Mouse (Mus musculus) liver, embryonic 11.5 days (tissue): Measurements from ENCODE around the gene Ago4. TPM values are rescaled to one million over a fixed set of nuclear protein-coding genes. Genes with fewer than 3 reads are reported as not detected.

Experiments used
- ATAC-seq: fragments of 200-750 bp; cut with Nextera tagmentation; replicated peaks from 2 replicates; pipeline ENCODE4 v1.8.0; 2017; ENCODE audit warnings: moderate number of reproducible peaks, mild to moderate bottlenecking, moderate TSS enrichment, moderate library complexity; ENCODE audit not compliant: low FRiP score
- DNase-seq: peaks from one replicate; pipeline ENCODE4 v3.0.0-alpha.2; 2017; ENCODE audit warnings: low spot score
- H3K27ac ChIP-seq: fragments of 300-500 bp; sonication (generic); 2 replicates; pipeline ENCODE4 v1.5.1; 2014; ENCODE audit warnings: mild to moderate bottlenecking, low read depth, low read length, control low read depth
- H3K27me3 ChIP-seq: fragments of 300-500 bp; sonication (generic); replicated peaks from 2 replicates; pipeline ENCODE4 v1.6.1; 2014; ENCODE audit warnings: low read length, mixed read lengths; ENCODE audit not compliant: control insufficient read depth, insufficient read depth
- H3K36me3 ChIP-seq: fragments of 300-500 bp; sonication (generic); 2 replicates; pipeline ENCODE4 v1.6.1; 2014; ENCODE audit warnings: mild to moderate bottlenecking, low read length, moderate library complexity, mixed read lengths; ENCODE audit not compliant: control insufficient read depth, insufficient read depth
- H3K4me1 ChIP-seq: fragments of 300-500 bp; sonication (generic); replicated peaks from 2 replicates; pipeline ENCODE4 v1.6.1; 2014; ENCODE audit warnings: low read length, mixed read lengths; ENCODE audit not compliant: control insufficient read depth, insufficient read depth
- H3K4me2 ChIP-seq: fragments of 300-500 bp; sonication (generic); 2 replicates; pipeline ENCODE4 v1.6.1; 2014; ENCODE audit warnings: mild to moderate bottlenecking, control low read depth, moderate library complexity
- H3K4me3 ChIP-seq: fragments of 300-500 bp; sonication (generic); 2 replicates; pipeline ENCODE4 v1.5.1; 2014; ENCODE audit warnings: low read depth, low read length, control low read depth
- H3K9ac ChIP-seq: fragments of 300-500 bp; sonication (generic); 2 replicates; pipeline ENCODE4 v1.6.1; 2014; ENCODE audit warnings: low read depth, low read length, control low read depth
- H3K9me3 ChIP-seq: fragments of 300-500 bp; sonication (generic); 2 replicates; pipeline ENCODE4 v1.6.1; 2016; ENCODE audit warnings: low read length, inconsistent platforms, mixed read lengths; ENCODE audit not compliant: control insufficient read depth
- WGBS: fragments of 180-500 bp; shearing (Covaris S2); extraction: QIAGEN DNeasy Blood & Tissue Kit; methylation state at CpG from one replicate; pipeline ENCODE4 v1.1.7; 2014; 5-methylcytosine and 5-hydroxymethylcytosine counted together
- polyA plus RNA-seq: library from polyadenylated mRNA; unstranded; fragments of >200 nt; fragmentation: Nextera tagmentation; extraction: Ambion mirVana; gene quantifications from 2 replicates; pipeline ENCODE4 v1.2.1, GENCODE M21; 2014

The Ago4 gene
- polyA plus RNA-seq, 1 experiment from 2014 or later = 0.30 TPM

DNA sequence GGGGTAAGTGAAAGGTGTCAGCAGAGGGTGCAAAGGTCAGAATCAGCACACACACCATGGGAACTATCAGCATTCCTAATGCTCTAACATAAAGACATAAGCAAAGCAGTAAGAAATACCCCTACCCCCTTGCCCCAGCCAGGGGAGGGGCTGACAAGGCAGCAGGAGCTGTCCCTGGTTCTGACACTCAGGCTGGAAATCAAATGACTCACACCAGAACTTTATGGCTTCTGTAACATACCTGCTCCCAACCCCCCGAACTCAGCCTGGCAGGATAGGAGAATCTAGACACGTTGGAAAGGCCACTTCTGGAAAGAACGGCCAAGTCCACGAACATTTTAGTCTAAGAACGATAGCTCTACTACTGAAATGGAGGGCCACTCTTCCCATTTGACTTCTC is 60.2 kb downstream of the Ago4 start:
- peaks cover 2% of the 10 kb centered on the region; the same call in 1 of the 2 replicates for H3K4me1 ChIP-seq
- H3K9ac ChIP-seq = no peak overlapping the region
- DNase-seq (peak; percentile 40), ATAC-seq (no peak)
- H3K27ac ChIP-seq = no peak overlapping the region
- no peak overlapping the region for H3K4me2 ChIP-seq
- no peak overlapping the region for H3K4me3 ChIP-seq
- no peaks in the 10 kb centered on the region for H3K36me3 ChIP-seq
- WGBS = 41% methylated on average over 5 of the region's 5 CpGs
- no peaks in the 10 kb centered on the region for H3K9me3 ChIP-seq
- no peaks in the 10 kb centered on the region for H3K27me3 ChIP-seq

DNA sequence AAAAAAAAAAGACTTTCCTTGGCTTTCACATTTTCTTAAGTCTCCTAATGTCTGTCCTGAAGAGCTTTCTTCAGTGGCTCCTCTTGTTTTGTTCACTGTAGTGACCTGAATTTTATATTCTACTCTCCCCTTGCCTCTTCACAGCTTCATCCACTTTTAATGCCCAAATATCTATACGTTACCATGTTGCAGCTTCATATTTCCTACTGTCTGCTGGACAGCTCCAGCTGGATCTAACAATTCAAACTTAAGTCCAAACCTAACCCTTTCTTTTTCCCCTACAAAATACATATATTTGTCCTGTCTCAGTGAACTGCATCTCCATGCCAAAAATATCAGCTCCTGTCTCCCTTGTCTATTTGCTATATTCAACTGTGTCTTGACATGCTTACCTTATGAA is 63.9 kb downstream of the Ago4 start:
- no peak for ATAC-seq

DNA sequence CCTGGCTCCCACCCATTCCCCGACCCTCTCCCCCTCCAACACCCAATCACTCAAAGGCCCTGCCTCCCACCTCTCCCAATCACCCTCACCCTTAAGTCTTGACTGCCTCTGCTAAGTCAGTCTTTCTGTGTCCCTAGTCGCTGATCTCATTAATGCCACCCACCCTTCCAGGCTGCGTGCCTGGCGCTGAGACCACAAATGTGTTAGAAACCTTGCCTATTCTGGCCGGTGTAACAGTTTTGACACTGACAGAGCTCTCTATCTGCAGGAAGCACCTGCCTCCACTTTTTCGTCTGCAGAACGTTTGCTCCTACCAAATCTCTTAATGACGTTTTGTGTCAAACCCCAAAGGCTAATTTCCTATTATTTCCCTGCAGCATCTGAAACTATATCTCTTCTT is 64.3 kb downstream of the Ago4 start:
- WGBS = 6% methylated on average over 8 of the region's 8 CpGs
- ATAC-seq = no peak; the same call in 1 of the 2 replicates
- H3K4me1 ChIP-seq = peaks cover 27% of the 10 kb centered on the region
- no peak for DNase-seq
- peak overlapping the region; percentile 77 for H3K4me2 ChIP-seq
- peak overlapping the region; percentile 90 for H3K27ac ChIP-seq
- peak overlapping the region; percentile 88 for H3K4me3 ChIP-seq
- peak overlapping the region; percentile 43; the same call in 1 of the 2 replicates for H3K9ac ChIP-seq
- no peaks in the 10 kb centered on the region for H3K36me3 ChIP-seq
- H3K27me3 ChIP-seq = no peaks in the 10 kb centered on the region
- H3K9me3 ChIP-seq = no peaks in the 10 kb centered on the region

More for the DNA sequence above, 63.9 kb downstream of the Ago4 start:
- H3K9ac ChIP-seq = no peak overlapping the region
- H3K4me3 ChIP-seq = no peak overlapping the region
- H3K4me2 ChIP-seq = peak overlapping the region; percentile 77; the same call in 1 of the 2 replicates
- no peaks in the 10 kb centered on the region for H3K27me3 ChIP-seq
- H3K27ac ChIP-seq = no peak overlapping the region; the same call in 1 of the 2 replicates
- no peaks in the 10 kb centered on the region for H3K9me3 ChIP-seq
- WGBS = 57% methylated on average over 1 of the region's 1 CpGs
- DNase-seq = no peak
- peaks cover 27% of the 10 kb centered on the region for H3K4me1 ChIP-seq
- no peaks in the 10 kb centered on the region for H3K36me3 ChIP-seq

DNA sequence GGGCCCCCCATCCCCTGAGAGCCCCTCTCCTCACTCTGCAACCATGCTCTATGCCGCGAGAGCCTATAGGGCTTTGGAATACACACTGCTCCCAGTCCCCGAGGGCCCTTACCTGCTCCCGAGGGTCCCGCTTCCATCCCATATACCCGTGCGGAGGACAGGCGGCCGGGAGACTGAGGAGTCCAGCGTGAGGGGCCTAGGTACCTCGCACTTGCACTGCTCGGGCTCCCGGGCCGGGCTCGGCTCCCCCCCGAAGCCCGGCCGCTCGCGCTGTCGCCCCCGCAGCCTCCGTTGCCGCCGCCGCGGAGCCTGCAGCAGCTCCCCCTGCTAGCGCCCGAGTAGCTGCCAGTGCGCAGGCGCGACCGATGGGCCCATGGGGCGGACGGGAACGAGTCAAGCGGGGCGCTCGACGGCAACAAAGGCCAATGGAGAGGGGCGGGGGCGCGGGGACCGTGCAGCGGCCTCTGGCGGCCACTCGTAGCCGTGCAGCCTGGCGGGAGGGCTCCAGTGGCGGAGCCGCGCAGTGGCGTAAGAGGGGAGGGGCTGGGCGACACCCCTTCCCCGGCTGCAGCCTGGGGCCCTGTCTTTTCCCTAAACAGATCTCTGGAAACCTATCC is 64.9 kb downstream of the Ago4 start, which contains the start of gene Ago1:
TSS of gene Ago1 (minus strand) at position 299 of the 617 bp plus-strand sequence.
- Histone ChIP-seq H3K36me3 (no peaks in the 10 kb centered on the region), H3K4me2 (peak within 1 kb of the TSS; percentile 77), H3K27me3 (no peaks in the 10 kb centered on the region), H3K27ac (peak within 1 kb of the TSS; percentile 90), H3K4me3 (peak within 1 kb of the TSS; percentile 88), H3K9me3 (no peaks in the 10 kb centered on the region), H3K4me1 (peaks cover 27% of the 10 kb centered on the region), H3K9ac (peak within 1 kb of the TSS; percentile 88)
- WGBS = under 1% methylated on average over 46 of the region's 55 CpGs
- ATAC-seq (peak; percentile 88), DNase-seq (peak; percentile 93)

DNA sequence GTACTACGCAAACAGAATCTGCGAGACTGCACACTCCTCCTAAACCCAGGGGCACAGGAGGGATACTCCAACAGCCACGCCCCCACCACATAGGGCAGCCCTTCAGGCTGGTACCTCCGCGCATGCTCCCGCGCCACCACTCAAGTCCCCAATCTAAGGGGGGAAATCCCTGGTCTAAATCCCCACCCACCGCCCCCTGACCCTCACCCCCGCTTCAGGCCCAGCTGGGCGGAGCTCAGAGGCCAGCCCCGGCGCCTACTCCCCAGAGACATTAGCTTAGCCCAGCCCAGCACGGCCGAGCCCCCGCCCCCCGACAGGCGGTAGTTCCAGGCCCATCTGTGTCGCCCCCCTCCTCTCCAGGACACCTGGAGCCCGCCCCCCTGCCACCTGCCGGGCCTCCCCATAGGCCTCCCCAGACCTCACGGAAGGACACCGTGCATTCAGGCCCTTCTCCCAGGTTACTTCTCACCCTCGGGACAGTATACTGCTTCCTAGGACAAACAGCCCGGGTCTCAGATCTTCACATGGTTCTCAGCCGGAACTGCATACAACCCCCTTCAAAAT is 65.5 kb downstream of the Ago4 start:
- H3K27ac ChIP-seq = peak overlapping the region; percentile 90
- H3K36me3 ChIP-seq = no peaks in the 10 kb centered on the region
- ATAC-seq (peak; percentile 64), DNase-seq (peak; percentile 86)
- under 1% methylated on average over 22 of the region's 25 CpGs for WGBS
- peak overlapping the region; percentile 88 for H3K4me3 ChIP-seq
- no peaks in the 10 kb centered on the region for H3K27me3 ChIP-seq
- H3K4me1 ChIP-seq = peaks cover 27% of the 10 kb centered on the region
- H3K9me3 ChIP-seq = no peaks in the 10 kb centered on the region
- H3K9ac ChIP-seq = peak overlapping the region; percentile 88
- peak overlapping the region; percentile 77 for H3K4me2 ChIP-seq

DNA sequence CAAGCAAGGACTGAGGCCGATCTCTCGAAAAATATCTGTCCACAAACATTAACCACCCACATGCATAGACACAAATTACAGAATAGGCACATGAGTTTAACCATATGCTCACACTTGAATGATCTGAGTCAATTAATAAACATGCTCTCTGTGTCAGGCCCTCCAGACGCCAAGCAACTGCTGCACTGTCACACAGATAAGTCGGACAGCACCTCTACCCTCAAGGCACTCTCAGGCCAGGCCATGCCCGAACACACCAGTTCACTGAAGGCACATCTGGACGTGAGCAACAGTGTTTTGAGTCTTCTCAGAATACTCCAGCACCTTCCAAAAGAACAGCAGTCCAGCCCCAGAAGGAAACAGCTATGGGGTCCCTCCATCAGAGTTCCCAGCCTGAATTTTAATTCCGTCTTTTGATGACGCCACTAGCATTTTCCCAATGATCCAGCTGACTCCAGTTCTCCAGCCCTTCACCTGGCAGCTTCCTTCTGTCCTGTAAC is 67.0 kb downstream of the Ago4 start:
- peaks cover 27% of the 10 kb centered on the region for H3K4me1 ChIP-seq
- H3K4me2 ChIP-seq = peak overlapping the region; percentile 26
- H3K9ac ChIP-seq = no peak overlapping the region
- WGBS = 39% methylated on average over 8 of the region's 8 CpGs
- H3K9me3 ChIP-seq = no peaks in the 10 kb centered on the region
- H3K27me3 ChIP-seq = no peaks in the 10 kb centered on the region
- ATAC-seq (no peak), DNase-seq (no peak)
- no peaks in the 10 kb centered on the region for H3K36me3 ChIP-seq
- no peak overlapping the region for H3K4me3 ChIP-seq
- no peak overlapping the region for H3K27ac ChIP-seq

DNA sequence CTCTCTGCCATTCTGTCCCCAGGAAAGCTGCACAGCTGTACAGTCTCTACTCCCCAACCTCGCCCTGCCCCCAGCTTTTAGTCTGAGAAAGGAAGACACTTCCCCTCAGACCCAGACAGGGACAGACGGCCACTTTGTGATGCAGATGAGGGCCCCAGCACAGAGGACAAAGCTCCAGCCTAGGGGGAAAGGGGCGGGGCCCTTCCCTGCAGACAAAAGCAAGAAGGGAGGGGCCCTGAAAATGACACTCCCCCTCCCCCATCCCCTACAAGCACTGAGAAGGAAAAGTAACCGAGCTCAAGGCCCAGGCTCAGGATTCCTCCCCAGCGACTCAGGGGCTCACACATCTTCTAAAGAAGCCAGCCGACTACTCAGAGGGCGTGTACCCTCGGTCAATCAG is 67.4 kb downstream of the Ago4 start:
- H3K9ac ChIP-seq = no peak overlapping the region

DNA sequence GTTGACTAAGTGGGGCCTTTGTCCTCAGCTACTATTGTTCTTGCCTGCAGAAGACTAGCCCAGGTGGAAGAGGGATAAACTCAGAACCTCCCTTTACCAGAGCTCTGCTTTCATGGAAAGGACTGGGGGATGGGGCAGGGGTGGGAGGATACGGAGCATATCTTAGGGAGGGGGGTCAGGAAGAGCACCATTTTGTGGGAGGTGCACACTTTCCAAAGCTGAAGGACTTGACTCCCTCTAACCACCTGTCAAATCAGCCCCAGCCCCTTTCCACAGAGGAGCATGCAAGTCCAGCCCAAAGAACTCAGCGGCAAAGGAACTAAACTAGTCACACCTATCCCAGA is 68.4 kb downstream of the Ago4 start:
- no peak overlapping the region for H3K9ac ChIP-seq
- WGBS = 36% methylated on average over 2 of the region's 2 CpGs
- no peak overlapping the region for H3K4me2 ChIP-seq
- peaks cover 27% of the 10 kb centered on the region for H3K4me1 ChIP-seq
- H3K36me3 ChIP-seq = no peaks in the 10 kb centered on the region
- H3K27ac ChIP-seq = no peak overlapping the region
- no peak for DNase-seq
- no peak for ATAC-seq
- H3K9me3 ChIP-seq = no peaks in the 10 kb centered on the region
- H3K4me3 ChIP-seq = no peak overlapping the region
- H3K27me3 ChIP-seq = no peaks in the 10 kb centered on the region

More for the DNA sequence above, 67.4 kb downstream of the Ago4 start:
- no peaks in the 10 kb centered on the region for H3K27me3 ChIP-seq
- no peaks in the 10 kb centered on the region for H3K9me3 ChIP-seq
- DNase-seq (peak; percentile 64), ATAC-seq (no peak)
- no peaks in the 10 kb centered on the region for H3K36me3 ChIP-seq
- H3K4me2 ChIP-seq = peak overlapping the region; percentile 26
- 18% methylated on average over 8 of the region's 8 CpGs for WGBS
- H3K4me3 ChIP-seq = no peak overlapping the region
- no peak overlapping the region for H3K27ac ChIP-seq
- peaks cover 27% of the 10 kb centered on the region for H3K4me1 ChIP-seq
